Mouse (Mus musculus) kidney, postnatal 0 days (tissue): ENCODE results near the gene Tbc1d16. TPM values are rescaled to one million over a fixed set of nuclear protein-coding genes. Genes with fewer than 3 reads are reported as not detected.

Experiments used
- ATAC-seq: fragments of 200-750 bp; cut with Nextera tagmentation; replicated peaks from 2 replicates; pipeline ENCODE4 v1.8.0; 2017; ENCODE audit warnings: low read depth, moderate number of reproducible peaks, moderate TSS enrichment, moderate library complexity; ENCODE audit not compliant: low FRiP score
- DNase-seq: peaks from one replicate; pipeline ENCODE4 v3.0.0-alpha.2; 2016; ENCODE audit warnings: low spot score
- H3K27ac ChIP-seq: fragments of 300-500 bp; sonication (generic); 2 replicates; pipeline ENCODE4 v1.5.1; 2014; ENCODE audit warnings: mild to moderate bottlenecking
- H3K27me3 ChIP-seq: fragments of 300-500 bp; sonication (generic); 2 replicates; pipeline ENCODE4 v1.6.1; 2014; ENCODE audit warnings: low read length, mixed read lengths; ENCODE audit not compliant: insufficient read depth
- H3K36me3 ChIP-seq: fragments of 300-500 bp; sonication (generic); 2 replicates; pipeline ENCODE4 v1.6.1; 2014; ENCODE audit warnings: low read length, mixed read lengths; ENCODE audit not compliant: insufficient read depth
- H3K4me1 ChIP-seq: fragments of 300-500 bp; sonication (generic); replicated peaks from 2 replicates; pipeline ENCODE4 v1.6.1; 2014; ENCODE audit warnings: antibody characterized with exemption, low read length, mixed read lengths; ENCODE audit not compliant: insufficient read depth
- H3K4me2 ChIP-seq: fragments of 300-500 bp; sonication (generic); 2 replicates; pipeline ENCODE4 v1.6.1; 2014; ENCODE audit warnings: mild to moderate bottlenecking, low read length, moderate library complexity, mixed read lengths
- H3K4me3 ChIP-seq: fragments of 300-500 bp; sonication (generic); replicated peaks from 2 replicates; pipeline ENCODE4 v1.5.1; 2014; ENCODE audit warnings: low read depth, low read length
- H3K9ac ChIP-seq: fragments of 300-500 bp; sonication (generic); 2 replicates; pipeline ENCODE4 v1.6.1; 2014; ENCODE audit warnings: low read depth, low read length
- H3K9me3 ChIP-seq: fragments of 300-500 bp; sonication (generic); replicated peaks from 2 replicates; pipeline ENCODE4 v1.6.1; 2016; ENCODE audit warnings: low read length, inconsistent platforms, mixed read lengths
- CTCF ChIP-seq: IDR thresholded peaks from 2 replicates; pipeline ENCODE4 v1.5.1; 2016; ENCODE audit warnings: antibody characterized with exemption, low read depth, mild to moderate bottlenecking, moderate library complexity
- WGBS: fragments of 180-500 bp; shearing (Covaris S2); extraction: QIAGEN DNeasy Blood & Tissue Kit; methylation state at CpG from one replicate; pipeline ENCODE4 v1.1.7; 2014; 5-methylcytosine and 5-hydroxymethylcytosine counted together
- polyA plus RNA-seq: library from polyadenylated mRNA; unstranded; fragments of >200 nt; fragmentation: Nextera tagmentation; extraction: Ambion mirVana; gene quantifications from 2 replicates; pipeline ENCODE4 v1.2.1, GENCODE M21; 2015

Gene Tbc1d16
- polyA plus RNA-seq, 1 experiment from 2014 or later: 9.2 TPM

DNA sequence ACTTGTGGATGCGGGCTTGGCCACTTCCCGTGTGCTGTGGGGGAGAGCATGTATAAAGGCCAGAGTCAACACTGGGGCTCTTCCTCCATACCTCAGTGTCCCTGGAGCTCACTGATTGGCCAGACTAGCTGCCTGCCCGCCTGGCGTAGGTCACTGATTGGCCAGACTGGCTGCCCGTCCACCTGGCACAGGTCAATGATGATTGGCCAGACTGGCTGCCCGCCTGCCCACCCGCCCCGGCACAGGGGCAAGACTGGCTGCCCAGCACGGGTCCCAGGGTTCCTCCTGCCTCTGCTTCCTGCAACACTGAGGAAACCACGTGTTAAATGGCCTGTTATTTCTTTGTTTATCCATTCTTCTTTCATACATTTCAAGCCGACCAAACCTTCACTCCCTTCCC is 68.8 kb downstream of the Tbc1d16 start:
- no peak overlapping the region for H3K27ac ChIP-seq
- H3K9ac ChIP-seq: no peak overlapping the region
- peak; percentile 69 for DNase-seq
- H3K4me1 ChIP-seq: peaks cover 15% of the 10 kb centered on the region; the same call in 1 of the 2 replicates
- H3K27me3 ChIP-seq: no peaks in the 10 kb centered on the region
- 38% methylated on average over 11 of the region's 11 CpGs for WGBS
- peak; percentile 70 for ATAC-seq
- H3K4me2 ChIP-seq: no peak overlapping the region
- TF ChIP-seq CTCF: no peak
- H3K4me3 ChIP-seq: no peak overlapping the region
- H3K9me3 ChIP-seq: no peaks in the 10 kb centered on the region
- no peaks in the 10 kb centered on the region for H3K36me3 ChIP-seq

DNA sequence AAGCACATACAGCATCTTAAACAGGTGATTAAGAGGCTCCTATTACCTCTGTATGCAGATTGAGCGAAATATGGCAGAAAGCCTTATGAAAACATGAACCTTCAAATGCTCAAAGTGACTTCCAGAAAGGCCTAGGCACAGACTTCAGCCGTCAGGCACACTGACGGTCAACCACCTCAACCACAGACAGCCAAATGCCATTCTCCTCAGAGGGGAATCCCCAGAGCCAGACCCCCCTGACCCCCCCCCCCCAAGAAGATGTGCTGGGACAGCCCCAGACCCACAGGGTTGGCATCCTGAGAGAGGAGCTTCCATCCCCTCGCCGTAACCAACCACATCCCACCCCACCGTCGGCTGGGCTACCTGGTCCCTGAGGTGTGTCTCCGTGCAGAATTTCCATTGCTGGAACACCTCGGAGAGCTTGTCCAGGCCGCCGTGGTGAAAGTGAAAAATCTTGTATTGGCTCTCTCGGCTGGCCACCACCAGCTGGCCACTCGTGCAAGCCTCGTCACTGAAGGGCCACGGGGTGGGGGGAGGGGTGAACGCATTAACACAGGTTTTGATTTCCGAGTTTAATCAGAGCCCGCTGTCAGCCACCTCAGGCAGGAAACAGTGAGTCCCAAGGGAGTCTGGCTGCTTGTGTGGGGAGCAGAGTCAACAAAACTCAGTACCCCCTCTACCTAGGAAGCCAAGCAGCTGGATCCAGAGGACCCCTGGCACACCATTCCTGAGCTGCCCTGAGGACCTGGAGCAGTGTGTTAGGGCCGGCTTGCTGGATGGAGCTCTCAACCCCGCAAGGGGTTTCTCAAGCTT is 70.7 kb downstream of the Tbc1d16 start:
- no peak for TF ChIP-seq CTCF
- Histone ChIP-seq H3K27me3 (no peaks in the 10 kb centered on the region), H3K27ac (no peak overlapping the region), H3K4me2 (no peak overlapping the region), H3K4me1 (peaks cover 10% of the 10 kb centered on the region; the same call in 1 of the 2 replicates), H3K9ac (no peak overlapping the region), H3K9me3 (no peaks in the 10 kb centered on the region), H3K4me3 (no peak overlapping the region), H3K36me3 (0 out of 2 replicates have a peak, but pooled peaks cover 8% of the 10 kb centered on the region)
- ATAC-seq (no peak), DNase-seq (no peak)
- WGBS: 30% methylated on average over 20 of the region's 20 CpGs

GRCm38 (mm10) chr11:119156481-119157254 is 71.6 kb downstream of the Tbc1d16 start:
- H3K9ac ChIP-seq: no peak overlapping the region
- peak overlapping the region; percentile 40; the same call in 1 of the 2 replicates for H3K27ac ChIP-seq
- H3K27me3 ChIP-seq: no peaks in the 10 kb centered on the region
- H3K4me2 ChIP-seq: peak overlapping the region; percentile 8
- H3K9me3 ChIP-seq: no peaks in the 10 kb centered on the region
- ATAC-seq (0 out of 2 replicates have a peak, but pooled peaks have one; percentile 40), DNase-seq (peak; percentile 78)
- WGBS: 35% methylated on average over 24 of the region's 24 CpGs
- H3K4me1 ChIP-seq: peaks cover 13% of the 10 kb centered on the region; the same call in 1 of the 2 replicates
- no peak overlapping the region for H3K4me3 ChIP-seq
- no peak for TF ChIP-seq CTCF
- H3K36me3 ChIP-seq: 0 out of 2 replicates have a peak, but pooled peaks cover 8% of the 10 kb centered on the region

- Histone ChIP-seq H3K4me2 (0 out of 2 replicates have a peak overlapping the region, but pooled peaks have one; percentile 8), H3K9ac (no peak overlapping the region), H3K9me3 (no peaks in the 10 kb centered on the region), H3K27ac (peak overlapping the region; percentile 40; the same call in 1 of the 2 replicates), H3K4me1 (peaks cover 13% of the 10 kb centered on the region; the same call in 1 of the 2 replicates), H3K4me3 (no peak overlapping the region), H3K36me3 (0 out of 2 replicates have a peak, but pooled peaks cover 8% of the 10 kb centered on the region), H3K27me3 (no peaks in the 10 kb centered on the region)
- WGBS: 64% methylated on average over 30 of the region's 30 CpGs
- ATAC-seq (no peak), DNase-seq (no peak)
- TF ChIP-seq CTCF: no peak
Observed at GRCm38 (mm10) chr11:119155638-119156480, 72.4 kb downstream of the Tbc1d16 start.

DNA sequence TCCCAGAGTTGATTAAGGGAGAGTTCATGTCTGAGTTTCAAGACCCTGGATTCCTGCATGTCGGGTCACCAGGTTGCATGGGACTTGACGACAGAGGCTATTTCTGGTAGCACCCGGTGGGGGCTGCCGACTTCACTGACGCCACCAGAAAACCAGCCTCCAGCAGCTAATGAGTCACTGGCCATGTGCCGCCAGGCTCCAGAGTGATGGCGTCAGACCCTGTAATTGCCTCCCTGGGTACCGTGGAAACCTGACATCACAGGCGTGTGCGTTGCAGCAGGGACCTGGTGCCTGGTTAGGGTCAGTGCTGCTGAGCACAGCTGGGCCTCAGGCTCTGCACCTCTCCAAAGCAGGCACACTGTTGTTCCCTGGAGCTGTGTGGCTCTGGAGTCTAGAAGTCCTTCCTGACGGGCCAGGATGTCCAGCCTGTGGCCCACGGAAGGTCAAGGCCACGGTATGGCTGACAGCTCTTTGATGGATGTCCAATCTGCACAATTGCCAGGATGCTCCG is 75.9 kb downstream of the Tbc1d16 start:
- Histone ChIP-seq H3K4me3 (no peak overlapping the region), H3K4me2 (no peak overlapping the region), H3K36me3 (0 out of 2 replicates have a peak, but pooled peaks cover 17% of the 10 kb centered on the region), H3K27me3 (no peaks in the 10 kb centered on the region), H3K4me1 (peaks cover 10% of the 10 kb centered on the region; the same call in 1 of the 2 replicates), H3K27ac (no peak overlapping the region), H3K9me3 (no peaks in the 10 kb centered on the region), H3K9ac (no peak overlapping the region)
- DNase-seq (no peak), ATAC-seq (peak; percentile 42; the same call in 1 of the 2 replicates)
- 27% methylated on average over 14 of the region's 14 CpGs for WGBS
- no peak for TF ChIP-seq CTCF
